Mouse (Mus musculus) liver, adult (tissue): Measurements from ENCODE around the gene Psmb9.

Experiments
- GATA4 ChIP-seq: IDR thresholded peaks from 2 replicates; pipeline ENCODE4 v1.6.1; 2014; ENCODE audit warnings: mild to moderate bottlenecking, low read length; ENCODE audit not compliant: insufficient replicate concordance

Psmb9 gene

GRCm38 (mm10) chr17:34196491-34196890 is 8.9 kb upstream of the Psmb9 start:
- no peak for TF ChIP-seq GATA4

- peak; percentile 46; the same call in 1 of the 2 replicates for TF ChIP-seq GATA4
Measured at GRCm38 (mm10) chr17:34194723-34195122, 7.2 kb upstream of the Psmb9 start.

- no peak for TF ChIP-seq GATA4
Measured at GRCm38 (mm10) chr17:34193468-34193867, 5.9 kb upstream of the Psmb9 start.

GRCm38 (mm10) chr17:34192852-34193251 is 5.3 kb upstream of the Psmb9 start:
- TF ChIP-seq GATA4, result no peak

- TF ChIP-seq GATA4, result no peak
Measured at GRCm38 (mm10) chr17:34188986-34189385, 1.4 kb upstream of the Psmb9 start.

- TF ChIP-seq GATA4, result no peak
Measured at GRCm38 (mm10) chr17:34188010-34188409, 446 bp upstream of the Psmb9 start.

GRCm38 (mm10) chr17:34186885-34187260 is 691 bp downstream of the Psmb9 start:
- no peak for TF ChIP-seq GATA4

GRCm38 (mm10) chr17:34185526-34185925 is 2.0 kb downstream of the Psmb9 start:
- no peak for TF ChIP-seq GATA4

- TF ChIP-seq GATA4, result no peak
Measured at GRCm38 (mm10) chr17:34183564-34184219, 3.9 kb downstream of the Psmb9 start.

- TF ChIP-seq GATA4, result no peak
Measured at GRCm38 (mm10) chr17:34179913-34180859, 7.4 kb downstream of the Psmb9 start.

GRCm38 (mm10) chr17:34179019-34179418 is 8.5 kb downstream of the Psmb9 start:
- TF ChIP-seq GATA4, result no peak

- no peak for TF ChIP-seq GATA4
Measured at GRCm38 (mm10) chr17:34177179-34177578, 10.4 kb downstream of the Psmb9 start.

GRCm38 (mm10) chr17:34174075-34174474 is 13.5 kb downstream of the Psmb9 start:
- TF ChIP-seq GATA4, result no peak

- TF ChIP-seq GATA4, result no peak
Measured at GRCm38 (mm10) chr17:34172528-34172927, 15.0 kb downstream of the Psmb9 start.

- TF ChIP-seq GATA4, result no peak
Measured at GRCm38 (mm10) chr17:34170877-34171498, 16.6 kb downstream of the Psmb9 start.

GRCm38 (mm10) chr17:34170487-34170876 is 17.1 kb downstream of the Psmb9 start:
- no peak for TF ChIP-seq GATA4
